Mouse (Mus musculus): ENCODE measurements around the gene Galnt17. TPM values are rescaled to one million over a fixed set of nuclear protein-coding genes. Genes with fewer than 3 reads are reported as not detected.

The Galnt17 gene
- total RNA-seq (2015; ENCODE audit: low replicate concordance): not detected in 2 replicates
- not detected in 2 replicates for total RNA-seq (2017; ENCODE audit: low replicate concordance)

- ATAC-seq (replicated peaks; ENCODE audit: low FRiP score, poor library complexity, severe bottlenecking): no peak
Measured at GRCm38 (mm10) chr5:131308397-131308796, at the start of gene Galnt17. TSS of gene Galnt17 (minus strand) at chr5:131308497.

GRCm38 (mm10) chr5:131334536-131334935, 26.2 kb upstream of the Galnt17 start:
- no peak for ATAC-seq (replicated peaks; ENCODE audit: low FRiP score, poor library complexity, severe bottlenecking)

- no peak for ATAC-seq (replicated peaks; ENCODE audit: low FRiP score, poor library complexity, severe bottlenecking)
Measured at GRCm38 (mm10) chr5:131321286-131321685, 13.0 kb upstream of the Galnt17 start.

GRCm38 (mm10) chr5:131319605-131320004, 11.3 kb upstream of the Galnt17 start:
- ATAC-seq (replicated peaks; ENCODE audit: low FRiP score, poor library complexity, severe bottlenecking): no peak

GRCm38 (mm10) chr5:131319141-131319540, 10.8 kb upstream of the Galnt17 start:
- ATAC-seq (replicated peaks; ENCODE audit: low FRiP score, poor library complexity, severe bottlenecking): no peak

GRCm38 (mm10) chr5:131315016-131315415, 6.7 kb upstream of the Galnt17 start:
- ATAC-seq (replicated peaks; ENCODE audit: low FRiP score, poor library complexity, severe bottlenecking): no peak

- ATAC-seq (replicated peaks; ENCODE audit: low FRiP score, poor library complexity, severe bottlenecking): no peak
Measured at GRCm38 (mm10) chr5:131307656-131308151, 593 bp downstream of the Galnt17 start.

- ATAC-seq (replicated peaks; ENCODE audit: low FRiP score, poor library complexity, severe bottlenecking): no peak
Measured at GRCm38 (mm10) chr5:131306908-131307655, 1.2 kb downstream of the Galnt17 start.

GRCm38 (mm10) chr5:131306321-131306907, 1.9 kb downstream of the Galnt17 start:
- ATAC-seq (replicated peaks; ENCODE audit: low FRiP score, poor library complexity, severe bottlenecking): no peak

- no peak for ATAC-seq (replicated peaks; ENCODE audit: low FRiP score, poor library complexity, severe bottlenecking)
Measured at GRCm38 (mm10) chr5:131305223-131305622, 3.1 kb downstream of the Galnt17 start.

GRCm38 (mm10) chr5:131301526-131301925, 6.8 kb downstream of the Galnt17 start:
- no peak for ATAC-seq (replicated peaks; ENCODE audit: low FRiP score, poor library complexity, severe bottlenecking)

GRCm38 (mm10) chr5:131293726-131294449, 14.4 kb downstream of the Galnt17 start:
- no peak for ATAC-seq (replicated peaks; ENCODE audit: low FRiP score, poor library complexity, severe bottlenecking)

- no peak for ATAC-seq (replicated peaks; ENCODE audit: low FRiP score, poor library complexity, severe bottlenecking)
Measured at GRCm38 (mm10) chr5:131287091-131287490, 21.2 kb downstream of the Galnt17 start.

GRCm38 (mm10) chr5:131286680-131287079, 21.6 kb downstream of the Galnt17 start:
- ATAC-seq (replicated peaks; ENCODE audit: low FRiP score, poor library complexity, severe bottlenecking): no peak

GRCm38 (mm10) chr5:131280349-131280748, 27.9 kb downstream of the Galnt17 start:
- no peak for ATAC-seq (replicated peaks; ENCODE audit: low FRiP score, poor library complexity, severe bottlenecking)

GRCm38 (mm10) chr5:131279286-131279685, 29.0 kb downstream of the Galnt17 start:
- no peak for ATAC-seq (replicated peaks; ENCODE audit: low FRiP score, poor library complexity, severe bottlenecking)

- no peak for ATAC-seq (replicated peaks; ENCODE audit: low FRiP score, poor library complexity, severe bottlenecking)
Measured at GRCm38 (mm10) chr5:131277227-131277626, 31.1 kb downstream of the Galnt17 start.

GRCm38 (mm10) chr5:131266291-131266690, 42.0 kb downstream of the Galnt17 start:
- ATAC-seq (replicated peaks; ENCODE audit: low FRiP score, poor library complexity, severe bottlenecking): no peak

- ATAC-seq (replicated peaks; ENCODE audit: low FRiP score, poor library complexity, severe bottlenecking): no peak
Measured at GRCm38 (mm10) chr5:131264145-131264544, 44.2 kb downstream of the Galnt17 start.

Data from erythroid progenitor cell, adult 5-6 weeks (primary cell).